Comparison of ENCODE assay signal across 10 mouse cellular contexts in the genomic region with DNA sequence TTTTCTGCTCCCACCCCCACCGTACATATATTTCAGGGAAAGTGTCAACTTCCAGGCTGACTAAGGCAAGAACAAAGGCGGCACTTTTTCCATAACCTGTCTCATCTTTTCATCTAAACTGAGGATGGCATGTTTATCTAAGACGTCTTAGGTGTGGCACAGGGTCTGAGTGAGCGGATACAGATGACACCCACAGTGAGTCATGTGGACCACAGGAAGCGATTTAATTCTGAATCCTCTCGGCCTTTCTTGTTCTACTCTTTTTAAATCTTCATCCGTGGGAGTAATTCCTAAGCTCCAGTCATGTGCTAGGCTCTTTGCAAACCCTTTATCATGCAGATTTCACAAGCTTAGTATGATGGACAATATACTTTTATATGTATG.
A peak's percentile ranks its signal among the peaks of the same experiment; 100 is the strongest.
DNase-seq lines count a peak whose midpoint lies in the region; ATAC-seq and TF ChIP-seq lines count a peak whose summit lies in the region.
"Had no signal": no experiment of that assay in that cellular context is flagged by ENCODE, and none has a peak within 500 bp of the region (broad histone marks: within the 10 kb centered on the region; RNA-seq: fewer than 3 reads in every experiment).

No protein-coding gene starts in this region.

- no peaks in the 10 kb centered on the region for H3K4me1 ChIP-seq in forebrain, embryonic 11.5 days (replicated peaks; ENCODE audit: control insufficient read depth, insufficient read depth, low read length)
- H3K4me1 ChIP-seq in forebrain, embryonic 10.5 days: peaks cover 16% of the 10 kb centered on the region
- no peaks in the 10 kb centered on the region for H3K4me1 ChIP-seq in intestine, embryonic 15.5 days (replicated peaks)
- H3K4me1 ChIP-seq in intestine, postnatal 0 days (replicated peaks; ENCODE audit: control insufficient read depth, insufficient read depth, low read length): no peaks in the 10 kb centered on the region
- peaks cover 4% of the 10 kb centered on the region; the same call in 1 of the 2 replicates for H3K4me1 ChIP-seq in stomach, embryonic 14.5 days (ENCODE audit: control insufficient read depth, insufficient read depth, low read length)
- no peaks in the 10 kb centered on the region for H3K4me1 ChIP-seq in stomach, postnatal 0 days (replicated peaks; ENCODE audit: control insufficient read depth, insufficient read depth)

- no peak overlapping the region for H3K4me2 ChIP-seq in forebrain, embryonic 11.5 days (ENCODE audit: low read depth, low read length, severe bottlenecking)
- H3K4me2 ChIP-seq in intestine, embryonic 15.5 days (replicated peaks): peak overlapping the region; percentile 38
- no peak overlapping the region for H3K4me2 ChIP-seq in intestine, postnatal 0 days (replicated peaks; ENCODE audit: low read depth)
- peak overlapping the region; percentile 11; the same call in 1 of the 2 replicates for H3K4me2 ChIP-seq in stomach, embryonic 14.5 days (replicated peaks; ENCODE audit: low read depth, low read length)
- no peak overlapping the region for H3K4me2 ChIP-seq in stomach, postnatal 0 days (replicated peaks; ENCODE audit: low read depth)

- no peaks in the 10 kb centered on the region for H3K36me3 ChIP-seq in forebrain, embryonic 11.5 days (ENCODE audit: control insufficient read depth, insufficient read depth, low read length)
- no peaks in the 10 kb centered on the region for H3K36me3 ChIP-seq in forebrain, embryonic 10.5 days (replicated peaks)
- H3K36me3 ChIP-seq in intestine, embryonic 15.5 days: no peaks in the 10 kb centered on the region
- H3K36me3 ChIP-seq in intestine, postnatal 0 days (ENCODE audit: control insufficient read depth, insufficient read depth): no peaks in the 10 kb centered on the region
- no peaks in the 10 kb centered on the region for H3K36me3 ChIP-seq in stomach, embryonic 14.5 days (ENCODE audit: control insufficient read depth, insufficient read depth, low read length)
- H3K36me3 ChIP-seq in stomach, postnatal 0 days (ENCODE audit: control insufficient read depth, insufficient read depth, low read length): no peaks in the 10 kb centered on the region
- H3K36me3 ChIP-seq: embryonic facial prominence, embryonic 15.5 days; heart, embryonic 12.5 days had no signal

- 72% methylated on average over 7 of the region's 7 CpGs for WGBS in forebrain, embryonic 11.5 days
- 87% methylated on average over 7 of the region's 7 CpGs for WGBS in forebrain, embryonic 10.5 days
- WGBS in intestine, embryonic 15.5 days: 49% methylated on average over 7 of the region's 7 CpGs
- WGBS in intestine, postnatal 0 days: 62% methylated on average over 7 of the region's 7 CpGs
- WGBS in stomach, embryonic 14.5 days: 44% methylated on average over 7 of the region's 7 CpGs
- 43% methylated on average over 7 of the region's 7 CpGs for WGBS in stomach, postnatal 0 days

- DNase-seq in forebrain, embryonic 11.5 days (ENCODE audit: low spot score): no peak
- no peak for DNase-seq in forebrain, embryonic 10.5 days (ENCODE audit: extremely low spot score, low spot score)
- no peak for DNase-seq in stomach, postnatal 0 days (ENCODE audit: low spot score)
- no peak for DNase-seq in testis, postnatal 10 days (ENCODE audit: low spot score)
- DNase-seq in cerebellum, adult 9-10 months: no peak

- ATAC-seq in forebrain, embryonic 11.5 days (replicated peaks; ENCODE audit: low FRiP score): 0 out of 2 replicates have a peak, but pooled peaks have one; percentile 15
- no peak for ATAC-seq in intestine, embryonic 15.5 days
- ATAC-seq in intestine, postnatal 0 days: no peak
- no peak for ATAC-seq in stomach, embryonic 14.5 days (ENCODE audit: insufficient number of reproducible peaks, insufficient read depth, low FRiP score, low read depth)
- ATAC-seq in stomach, postnatal 0 days (ENCODE audit: low FRiP score, low TSS enrichment): no peak

- no peak overlapping the region for H3K27ac ChIP-seq in forebrain, embryonic 11.5 days (ENCODE audit: low read depth, low read length)
- H3K27ac ChIP-seq in forebrain, embryonic 10.5 days: no peak overlapping the region
- peak overlapping the region; percentile 11; the same call in 1 of the 2 replicates for H3K27ac ChIP-seq in intestine, embryonic 15.5 days
- H3K27ac ChIP-seq in intestine, postnatal 0 days (ENCODE audit: low read depth, low read length): no peak overlapping the region
- H3K27ac ChIP-seq in stomach, embryonic 14.5 days (ENCODE audit: low read length): no peak overlapping the region
- H3K27ac ChIP-seq in stomach, postnatal 0 days (replicated peaks): no peak overlapping the region

- H3K9me3 ChIP-seq in forebrain, embryonic 11.5 days (ENCODE audit: control insufficient read depth, low read length): no peaks in the 10 kb centered on the region
- H3K9me3 ChIP-seq in forebrain, embryonic 10.5 days: no peaks in the 10 kb centered on the region
- no peaks in the 10 kb centered on the region for H3K9me3 ChIP-seq in intestine, embryonic 15.5 days
- H3K9me3 ChIP-seq in intestine, postnatal 0 days (ENCODE audit: control insufficient read depth): no peaks in the 10 kb centered on the region
- no peaks in the 10 kb centered on the region for H3K9me3 ChIP-seq in stomach, embryonic 14.5 days (ENCODE audit: control insufficient read depth, low read depth, low read length)
- no peaks in the 10 kb centered on the region for H3K9me3 ChIP-seq in stomach, postnatal 0 days (ENCODE audit: control insufficient read depth, low read length)
- H3K9me3 ChIP-seq: embryonic facial prominence, embryonic 15.5 days; heart, embryonic 12.5 days had no signal

- no peak for TF ChIP-seq EP300 in stomach, postnatal 0 days (optimal IDR thresholded peaks at IDR 0.05)

- no peak overlapping the region for H3K4me3 ChIP-seq in forebrain, embryonic 11.5 days (ENCODE audit: low read depth, low read length)
- H3K4me3 ChIP-seq in forebrain, embryonic 10.5 days: no peak overlapping the region
- no peak overlapping the region for H3K4me3 ChIP-seq in intestine, embryonic 15.5 days (replicated peaks)
- no peak overlapping the region for H3K4me3 ChIP-seq in intestine, postnatal 0 days (ENCODE audit: low read depth, low read length)
- no peak overlapping the region for H3K4me3 ChIP-seq in stomach, embryonic 14.5 days (ENCODE audit: low read depth, low read length)
- no peak overlapping the region for H3K4me3 ChIP-seq in stomach, postnatal 0 days (ENCODE audit: low read depth, low read length)
- H3K4me3 ChIP-seq: embryonic facial prominence, embryonic 15.5 days; heart, embryonic 12.5 days had no signal

- no peak for TF ChIP-seq CTCF in intestine, postnatal 0 days (IDR thresholded peaks at IDR 0.05; ENCODE audit: low read depth)
- no peak for TF ChIP-seq CTCF in stomach, postnatal 0 days (IDR thresholded peaks at IDR 0.05; ENCODE audit: low read depth)

- H3K9ac ChIP-seq in forebrain, embryonic 11.5 days (ENCODE audit: low read length): no peak overlapping the region
- H3K9ac ChIP-seq in intestine, embryonic 15.5 days: no peak overlapping the region
- no peak overlapping the region for H3K9ac ChIP-seq in intestine, postnatal 0 days (ENCODE audit: low read depth, low read length)
- no peak overlapping the region for H3K9ac ChIP-seq in stomach, embryonic 14.5 days (replicated peaks; ENCODE audit: low read depth, low read length)
- H3K9ac ChIP-seq in stomach, postnatal 0 days (ENCODE audit: low read length): no peak overlapping the region
- H3K9ac ChIP-seq: embryonic facial prominence, embryonic 15.5 days; heart, embryonic 12.5 days had no signal

- H3K27me3 ChIP-seq in forebrain, embryonic 11.5 days (ENCODE audit: control insufficient read depth, insufficient read depth, low read length): no peaks in the 10 kb centered on the region
- no peaks in the 10 kb centered on the region for H3K27me3 ChIP-seq in forebrain, embryonic 10.5 days (ENCODE audit: poor library complexity, severe bottlenecking)
- H3K27me3 ChIP-seq in intestine, embryonic 15.5 days (replicated peaks): no peaks in the 10 kb centered on the region
- H3K27me3 ChIP-seq in intestine, postnatal 0 days (replicated peaks; ENCODE audit: control insufficient read depth, insufficient read depth, low read length): no peaks in the 10 kb centered on the region
- no peaks in the 10 kb centered on the region for H3K27me3 ChIP-seq in stomach, embryonic 14.5 days (ENCODE audit: control insufficient read depth, insufficient read depth, low read length)
- no peaks in the 10 kb centered on the region for H3K27me3 ChIP-seq in stomach, postnatal 0 days (ENCODE audit: control insufficient read depth, insufficient read depth, low read length)
- H3K27me3 ChIP-seq: embryonic facial prominence, embryonic 15.5 days; heart, embryonic 12.5 days had no signal

Comparison
In these comparisons a context has a peak if more than half of its experiments do, and no peak if none do; other contexts are left out.
1. H3K4me2 ChIP-seq: peak in intestine, embryonic 15.5 days (single experiment) and stomach, embryonic 14.5 days (single experiment); none in forebrain, embryonic 11.5 days (single experiment), intestine, postnatal 0 days (single experiment) and stomach, postnatal 0 days (single experiment).